Mouse (Mus musculus) thymus, adult 2 months (tissue): ENCODE measurements at regions not wholly inside any gene's neighbourhood (a gene's known extent, or its start where the extent isn't known, plus 50 kb on each side); places are given as distances from the start of the nearest gene placed in this dataset.

Experiments
- CTCF ChIP-seq: fragments of 200-500 bp; IDR thresholded peaks from 2 replicates; pipeline ENCODE4 v1.5.1; 2012; ENCODE audit warnings: mild to moderate bottlenecking, control low read depth, low read length, moderate library complexity, borderline replicate concordance; ENCODE audit not compliant: control insufficient read depth, poor library complexity, insufficient read depth; ENCODE audit errors: extremely low read depth
- POLR2A ChIP-seq: fragments of 200-500 bp; IDR thresholded peaks from 2 replicates; pipeline ENCODE4 v1.6.1; 2012; ENCODE audit warnings: mild to moderate bottlenecking, low read length, control low read depth, moderate library complexity; ENCODE audit not compliant: control insufficient read depth, poor library complexity, insufficient read depth; ENCODE audit errors: extremely low read depth

GRCm38 (mm10) chr4:21222631-21223030 lies 463.1 kb downstream of the Prdm13 start:
- TF ChIP-seq CTCF (no peak), POLR2A (no peak)
